Mouse (Mus musculus) midbrain, embryonic 10.5 days (tissue): ENCODE results near the gene Ppp1r15a. TPM values are rescaled to one million over a fixed set of nuclear protein-coding genes. Genes with fewer than 3 reads are reported as not detected.
"Not testable (repeated sequence)": the region's sequence is repeated elsewhere in the genome, so short reads cannot be mapped to it uniquely, and the experiment has no call there.

ENCODE experiments used
- DNase-seq: peaks from one replicate; pipeline ENCODE4 v3.0.0-alpha.2; 2017; ENCODE audit warnings: low spot score
- H3K27ac ChIP-seq: fragments of 300-500 bp; sonication (generic); replicated peaks from 2 replicates; pipeline ENCODE4 v1.5.1; 2016; ENCODE audit warnings: mild to moderate bottlenecking
- H3K27me3 ChIP-seq: fragments of 300-500 bp; sonication (generic); 2 replicates; pipeline ENCODE4 v1.6.1; 2016; ENCODE audit warnings: low read depth, mild to moderate bottlenecking; ENCODE audit not compliant: poor library complexity, severe bottlenecking
- H3K36me3 ChIP-seq: fragments of 300-500 bp; sonication (generic); 2 replicates; pipeline ENCODE4 v1.6.1; 2016; ENCODE audit warnings: mild to moderate bottlenecking, moderate library complexity
- H3K4me1 ChIP-seq: fragments of 300-500 bp; sonication (generic); 2 replicates; pipeline ENCODE4 v1.6.1; 2016
- H3K4me3 ChIP-seq: fragments of 300-500 bp; sonication (generic); 2 replicates; pipeline ENCODE4 v1.5.1; 2016; ENCODE audit warnings: mild to moderate bottlenecking, moderate library complexity
- H3K9me3 ChIP-seq: fragments of 300-500 bp; sonication (generic); replicated peaks from 2 replicates; pipeline ENCODE4 v1.6.1; 2016; ENCODE audit warnings: mild to moderate bottlenecking
- WGBS: fragments of 180-500 bp; shearing (Covaris S2); methylation state at CpG from one replicate; pipeline ENCODE4 v1.1.7; 2016; 5-methylcytosine and 5-hydroxymethylcytosine counted together
- polyA plus RNA-seq: library from polyadenylated mRNA; unstranded; fragments of >200 nt; fragmentation: Nextera tagmentation; extraction: Ambion mirVana; gene quantifications from 2 replicates; pipeline ENCODE4 v1.2.1, GENCODE M21; 2016

The Ppp1r15a gene
- polyA plus RNA-seq, 1 experiment from 2014 or later = 15.0 TPM

DNA sequence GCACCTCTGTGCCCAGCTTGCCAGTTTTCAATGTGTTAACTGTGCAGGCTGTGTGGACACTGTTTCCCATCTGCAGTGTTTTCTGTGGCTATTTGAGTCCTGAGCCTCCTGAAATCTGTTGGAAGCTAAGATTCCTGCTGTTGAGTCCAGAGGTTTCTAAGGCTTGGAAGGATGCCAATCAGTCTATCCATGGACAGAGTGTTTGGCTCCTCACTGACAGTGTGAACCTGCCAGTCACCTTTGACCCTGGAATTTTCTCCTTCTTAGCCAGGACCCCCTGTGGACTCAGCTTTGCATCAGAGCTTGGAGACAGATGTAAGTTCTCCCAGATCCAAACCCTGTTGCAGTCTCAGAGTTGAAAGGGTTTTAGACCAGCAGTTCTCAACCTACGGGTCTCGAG lies 14.1 kb upstream of the Ppp1r15a start:
- Histone ChIP-seq H3K36me3 (no peaks in the 10 kb centered on the region), H3K27ac (no peak overlapping the region), H3K9me3 (0 out of 2 replicates have a peak, but pooled peaks cover 4% of the 10 kb centered on the region), H3K4me1 (peaks cover 12% of the 10 kb centered on the region), H3K27me3 (no peaks in the 10 kb centered on the region), H3K4me3 (no peak overlapping the region)
- no peak for DNase-seq
- WGBS = 69% methylated on average over 2 of the region's 2 CpGs

DNA sequence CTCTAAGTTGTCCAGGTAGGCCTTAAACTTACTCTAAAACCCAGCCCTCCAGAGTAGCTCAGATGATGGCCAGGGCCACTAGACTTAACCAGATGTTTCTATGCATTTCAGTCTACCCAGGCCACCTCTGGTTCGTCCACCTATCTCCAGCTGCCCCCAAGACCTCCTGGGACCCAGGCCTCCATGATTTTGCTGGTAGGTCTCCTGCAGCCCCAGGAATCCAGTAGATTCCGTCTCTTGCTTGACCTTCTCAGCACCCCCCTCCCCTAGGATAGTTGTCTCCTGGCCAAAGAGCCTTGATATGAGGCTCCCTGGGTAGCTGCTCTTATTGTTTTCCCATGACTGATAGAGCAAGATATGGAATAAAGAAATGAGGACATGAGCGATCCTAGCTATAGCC lies 13.0 kb upstream of the Ppp1r15a start:
- 85% methylated on average over 3 of the region's 3 CpGs for WGBS
- H3K27ac ChIP-seq = no peak overlapping the region

DNA sequence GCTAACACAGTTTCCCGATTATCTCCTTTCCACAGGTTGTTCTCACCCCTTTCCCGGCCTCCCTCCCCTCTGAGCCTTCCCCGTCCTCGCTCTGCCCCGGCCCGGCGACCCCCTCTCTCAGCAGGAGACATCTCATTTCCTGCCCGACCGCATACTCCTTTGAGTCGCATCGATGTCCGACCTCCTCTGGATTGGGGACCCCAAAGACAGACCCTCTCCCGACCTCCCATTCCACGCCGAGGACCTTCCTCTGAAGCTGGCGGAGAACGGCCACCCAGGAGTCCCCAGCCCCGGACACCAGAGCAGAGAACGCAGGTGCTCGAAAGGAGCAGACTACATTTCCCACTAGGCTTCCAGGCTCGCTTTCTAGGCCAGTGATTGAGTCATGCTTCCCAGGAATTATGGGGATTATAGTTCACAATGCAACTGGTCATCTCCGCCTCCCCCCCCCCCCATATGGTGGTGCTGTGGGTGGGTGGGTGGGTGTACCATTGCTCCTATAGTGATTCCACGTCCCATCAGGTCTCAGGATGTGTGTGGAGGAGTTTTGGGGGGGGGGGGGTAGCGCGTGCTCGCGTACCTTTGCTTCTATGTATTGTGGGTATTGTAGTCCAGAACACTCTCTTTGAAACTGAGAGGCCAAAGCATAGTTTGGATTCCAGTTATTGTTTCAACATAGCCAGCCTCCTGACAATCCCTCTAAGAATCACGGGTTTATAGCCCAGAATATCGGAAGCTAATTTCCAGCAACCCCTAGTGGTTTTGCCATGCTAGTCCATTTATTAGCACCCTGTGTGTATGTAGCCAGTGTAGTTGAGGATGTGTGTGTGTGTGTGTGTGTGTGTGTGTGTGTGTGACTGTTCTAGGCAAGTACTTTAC lies 12.3 kb upstream of the Ppp1r15a start:
- peak overlapping the region; percentile 73 for H3K4me3 ChIP-seq
- 2% methylated on average over 29 of the region's 29 CpGs for WGBS
- H3K27ac ChIP-seq = peak overlapping the region; percentile 86
- peak; percentile 66 for DNase-seq
- no peaks in the 10 kb centered on the region for H3K36me3 ChIP-seq
- peaks cover 12% of the 10 kb centered on the region for H3K4me1 ChIP-seq
- no peaks in the 10 kb centered on the region for H3K9me3 ChIP-seq
- no peaks in the 10 kb centered on the region for H3K27me3 ChIP-seq

More for the DNA sequence above, 13.0 kb upstream of the Ppp1r15a start:
- H3K36me3 ChIP-seq = no peaks in the 10 kb centered on the region
- H3K4me1 ChIP-seq = peaks cover 12% of the 10 kb centered on the region
- no peaks in the 10 kb centered on the region for H3K27me3 ChIP-seq
- no peaks in the 10 kb centered on the region for H3K9me3 ChIP-seq
- no peak for DNase-seq
- peak overlapping the region; percentile 73 for H3K4me3 ChIP-seq

DNA sequence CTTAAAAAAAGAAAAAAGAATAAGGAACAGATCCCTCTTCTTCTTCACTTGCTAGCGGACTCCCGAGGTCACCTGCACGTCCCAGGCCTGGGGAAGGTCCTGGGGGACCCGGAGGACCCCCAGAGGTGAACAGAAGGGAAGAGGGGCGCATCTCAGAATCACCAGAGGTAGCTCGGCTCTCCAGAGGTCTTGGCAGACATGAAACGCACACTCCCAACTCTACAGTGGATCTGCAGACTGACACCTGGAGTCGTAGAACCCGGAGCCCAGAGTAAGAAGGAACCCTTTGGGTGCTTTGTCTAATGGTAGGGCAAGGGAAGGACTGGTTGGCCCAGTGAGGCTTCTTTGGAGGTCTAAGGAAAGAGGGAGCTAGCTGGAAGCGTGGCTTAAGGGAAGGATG lies 11.5 kb upstream of the Ppp1r15a start:
- no peaks in the 10 kb centered on the region for H3K36me3 ChIP-seq
- no peaks in the 10 kb centered on the region for H3K27me3 ChIP-seq
- 78% methylated on average over 10 of the region's 10 CpGs for WGBS
- no peaks in the 10 kb centered on the region for H3K9me3 ChIP-seq
- peak overlapping the region; percentile 86 for H3K27ac ChIP-seq
- H3K4me1 ChIP-seq = peaks cover 12% of the 10 kb centered on the region
- DNase-seq = no peak
- peak overlapping the region; percentile 73 for H3K4me3 ChIP-seq

DNA sequence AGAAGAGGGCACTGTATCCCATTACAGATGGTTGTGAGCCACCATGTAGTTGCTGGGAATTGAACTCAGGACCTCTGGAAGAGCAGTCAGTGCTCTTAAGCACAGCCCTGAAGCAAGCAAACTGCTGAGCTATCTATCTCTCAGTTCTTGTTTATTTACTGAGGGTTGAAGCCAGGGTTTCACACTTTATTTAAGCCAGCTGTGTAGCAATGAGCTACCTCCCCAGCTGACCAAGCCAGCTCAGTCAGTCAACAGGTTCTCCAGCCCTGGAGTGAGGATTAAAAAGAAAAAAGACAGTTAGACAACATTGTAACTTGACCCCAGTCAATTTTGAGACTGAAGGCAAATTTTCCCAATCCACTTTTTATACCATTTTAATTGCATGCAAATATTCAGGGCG lies 9.6 kb upstream of the Ppp1r15a start:
- Histone ChIP-seq H3K36me3 (no peaks in the 10 kb centered on the region), H3K27me3 (0 out of 2 replicates have a peak, but pooled peaks cover 2% of the 10 kb centered on the region), H3K4me3 (no peak overlapping the region), H3K9me3 (no peaks in the 10 kb centered on the region), H3K27ac (no peak overlapping the region), H3K4me1 (peaks cover 10% of the 10 kb centered on the region)
- WGBS = 76% methylated on average over 1 of the region's 1 CpGs
- DNase-seq = no peak

DNA sequence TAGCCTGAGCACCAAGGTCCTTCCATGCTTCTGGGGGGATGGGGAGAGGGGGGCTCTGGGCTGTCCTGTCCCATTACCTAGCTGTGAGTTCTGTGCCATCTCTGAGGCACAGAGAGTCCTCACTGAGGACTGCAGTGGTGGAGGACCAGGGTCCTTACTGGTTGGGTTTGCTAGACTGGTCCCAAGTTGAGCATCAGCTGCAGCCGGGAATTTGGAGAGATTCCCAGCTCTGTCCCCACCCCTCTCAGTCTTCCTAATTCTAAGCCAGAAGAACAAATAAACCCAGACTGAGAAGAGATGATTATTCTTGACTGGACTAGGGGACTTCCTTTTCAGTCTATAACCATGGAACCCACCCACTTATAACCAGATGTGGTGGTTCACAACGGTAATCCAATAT lies 4.6 kb upstream of the Ppp1r15a start:
- Histone ChIP-seq H3K9me3 (no peaks in the 10 kb centered on the region), H3K27ac (peak overlapping the region; percentile 28; the same call in 1 of the 2 replicates), H3K36me3 (no peaks in the 10 kb centered on the region), H3K27me3 (peaks cover 6% of the 10 kb centered on the region; the same call in 1 of the 2 replicates), H3K4me3 (no peak overlapping the region), H3K4me1 (peaks cover 19% of the 10 kb centered on the region)
- 84% methylated on average over 2 of the region's 2 CpGs for WGBS
- no peak for DNase-seq

DNA sequence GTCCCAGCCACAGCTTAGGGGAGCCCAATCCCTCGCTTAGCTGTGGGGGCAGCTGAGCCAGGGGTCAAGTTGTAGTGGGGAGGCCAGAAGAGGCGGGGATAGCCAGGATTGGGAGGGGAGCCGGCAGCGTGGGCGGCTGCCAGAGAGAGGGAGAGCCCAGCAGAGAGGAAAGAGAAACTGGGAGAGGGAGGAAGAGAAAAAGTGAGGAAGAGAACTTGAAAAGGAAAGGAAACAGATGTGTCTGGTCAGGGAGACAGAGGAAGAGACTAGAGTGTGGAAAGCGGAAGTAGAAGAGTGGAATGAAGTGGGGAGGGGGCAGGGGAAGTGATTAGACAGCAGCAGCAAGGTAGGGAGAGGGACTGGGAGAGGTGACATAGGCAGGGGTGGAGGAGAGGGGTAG lies 3.4 kb upstream of the Ppp1r15a start:
- H3K27me3 ChIP-seq = peaks cover 6% of the 10 kb centered on the region; the same call in 1 of the 2 replicates
- H3K4me1 ChIP-seq = peaks cover 31% of the 10 kb centered on the region
- no peaks in the 10 kb centered on the region for H3K9me3 ChIP-seq
- no peak overlapping the region for H3K4me3 ChIP-seq
- H3K27ac ChIP-seq = no peak overlapping the region
- no peak for DNase-seq
- WGBS = 31% methylated on average over 6 of the region's 6 CpGs
- H3K36me3 ChIP-seq = 0 out of 2 replicates have a peak, but pooled peaks cover under 1% of the 10 kb centered on the region

DNA sequence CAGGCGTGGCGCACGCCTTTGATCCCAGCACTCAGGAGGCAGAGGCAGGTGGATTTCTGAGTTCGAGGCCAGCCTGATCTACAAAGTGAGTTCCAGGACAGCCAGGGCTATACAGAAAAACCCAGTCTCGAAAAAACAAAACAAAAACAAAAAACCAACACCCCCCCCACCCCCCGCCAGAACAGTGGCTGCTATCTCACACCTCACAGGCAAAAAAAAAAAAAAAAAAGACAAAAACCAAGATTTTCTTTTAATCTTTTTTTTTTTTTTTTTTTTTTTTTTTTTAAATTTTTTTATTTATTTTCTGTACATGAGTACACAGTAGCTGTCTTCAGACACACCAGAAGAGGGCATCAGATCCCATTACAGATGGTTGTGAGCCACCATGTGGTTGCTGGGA lies 1.1 kb upstream of the Ppp1r15a start:
- H3K9me3 ChIP-seq, H3K27ac ChIP-seq, DNase-seq, H3K4me3 ChIP-seq, H3K27me3 ChIP-seq: not testable (repeated sequence)
- Histone ChIP-seq H3K36me3 (peaks cover 11% of the 10 kb centered on the region), H3K4me1 (peaks cover 48% of the 10 kb centered on the region)
- WGBS = 89% methylated on average over 6 of the region's 6 CpGs

DNA sequence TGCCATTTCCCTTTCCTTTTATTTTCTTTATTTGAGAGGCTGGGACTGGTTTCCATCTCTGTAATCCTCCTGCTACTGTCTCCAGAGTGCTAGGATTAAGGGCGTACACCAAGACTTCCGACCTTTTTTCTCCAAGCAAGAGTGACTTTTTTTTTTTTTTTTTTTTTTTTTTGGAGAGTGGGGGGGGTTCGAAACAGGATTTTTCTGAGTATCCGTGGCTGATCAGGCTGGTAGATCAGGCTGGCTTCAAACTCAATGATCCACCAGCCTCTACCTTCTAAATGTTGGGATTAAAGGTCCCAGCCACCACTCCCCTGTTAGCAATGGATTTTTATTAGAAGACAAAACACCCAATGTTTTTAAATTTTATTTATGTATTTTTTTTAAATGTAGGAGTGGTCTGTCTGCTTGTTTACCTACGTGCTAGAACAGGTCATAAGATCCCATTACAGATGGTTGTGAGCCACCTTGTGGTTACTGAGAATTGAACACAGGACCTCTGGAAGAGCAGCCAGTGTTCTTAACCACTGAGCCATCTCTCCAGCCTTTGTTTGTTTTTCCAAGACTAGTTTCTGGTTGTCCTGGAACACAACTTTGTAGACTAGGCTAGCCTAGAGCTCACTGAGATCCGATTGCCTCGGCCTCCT lies 529 bp upstream of the Ppp1r15a start:
- Histone ChIP-seq H3K27ac (peak overlapping the region; percentile 90), H3K27me3 (peaks cover 6% of the 10 kb centered on the region; the same call in 1 of the 2 replicates), H3K4me1 (peaks cover 50% of the 10 kb centered on the region), H3K36me3 (peaks cover 11% of the 10 kb centered on the region), H3K4me3 (peak overlapping the region; percentile 83), H3K9me3 (no peaks in the 10 kb centered on the region)
- DNase-seq = no peak
- 25% methylated on average over 7 of the region's 7 CpGs for WGBS

DNA sequence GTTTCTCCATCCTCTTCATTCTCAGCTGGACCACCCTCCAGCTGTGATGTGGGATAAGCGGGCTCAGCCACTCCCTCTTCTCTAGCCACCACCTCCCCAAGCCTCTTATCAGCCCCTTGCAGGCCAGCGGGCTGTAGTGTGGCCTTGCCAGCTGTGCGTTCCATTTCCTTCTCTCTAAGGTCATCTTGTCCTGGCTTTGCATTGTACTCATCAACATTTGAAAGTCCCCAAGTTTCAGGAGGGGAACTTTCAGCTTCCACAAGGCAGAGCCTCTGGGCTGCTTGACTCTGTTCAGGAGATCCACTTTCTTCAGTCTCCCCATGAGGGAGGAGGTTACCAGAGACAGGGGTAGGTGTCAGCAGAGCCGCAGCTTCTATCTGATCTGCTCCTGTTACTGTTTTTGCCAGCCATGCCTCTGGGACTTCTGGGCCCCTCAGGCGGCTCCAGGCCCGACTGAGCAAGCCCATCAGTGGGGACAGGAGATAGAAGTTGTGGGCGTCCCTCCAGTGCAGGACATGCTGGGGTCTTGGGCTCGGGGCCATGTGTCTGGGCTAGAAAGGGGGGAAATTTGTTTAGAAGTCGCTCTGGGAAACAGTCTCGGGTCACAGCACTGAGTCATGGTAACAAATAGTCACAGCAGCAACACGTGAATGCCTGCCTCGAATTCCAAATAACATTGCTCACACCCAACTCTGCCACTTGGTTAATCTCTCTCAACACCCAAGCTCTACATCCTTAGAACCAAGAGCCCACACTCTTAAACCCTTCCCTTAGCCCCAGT lies 1.0 kb downstream of the Ppp1r15a start:
- DNase-seq = no peak
- no peaks in the 10 kb centered on the region; the same call in 1 of the 2 replicates for H3K27me3 ChIP-seq
- H3K36me3 ChIP-seq = peaks cover 11% of the 10 kb centered on the region
- H3K27ac ChIP-seq = peak overlapping the region; percentile 90
- WGBS = 32% methylated on average over 12 of the region's 12 CpGs
- peak overlapping the region; percentile 83 for H3K4me3 ChIP-seq
- H3K4me1 ChIP-seq = peaks cover 46% of the 10 kb centered on the region
- no peaks in the 10 kb centered on the region for H3K9me3 ChIP-seq

DNA sequence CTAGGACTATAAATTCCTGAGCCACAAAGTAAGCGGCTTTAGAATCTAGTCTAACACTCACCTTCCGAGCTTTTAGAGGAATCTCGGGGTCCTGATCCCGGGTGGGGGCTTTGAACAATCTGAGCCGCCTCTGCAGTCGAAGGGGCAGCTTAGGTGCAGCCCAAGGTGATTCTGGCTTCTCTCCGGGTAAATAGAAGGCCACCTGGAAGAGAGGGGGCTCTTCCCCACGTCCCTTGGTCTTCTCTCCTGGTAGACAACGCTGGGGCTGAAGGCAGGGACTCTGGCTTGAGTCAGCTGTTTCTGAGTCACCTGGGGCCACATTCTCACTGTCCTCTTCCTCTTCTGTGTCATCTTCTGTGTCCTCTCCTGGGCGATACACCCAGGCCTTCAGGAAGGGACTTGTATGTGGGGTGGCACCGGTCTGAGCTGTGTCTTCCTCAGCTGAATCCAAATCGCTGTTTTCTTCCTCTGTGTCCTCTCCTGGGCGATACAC lies 2.3 kb downstream of the Ppp1r15a start:
- peak overlapping the region; percentile 29 for H3K4me3 ChIP-seq
- H3K9me3 ChIP-seq = no peaks in the 10 kb centered on the region
- H3K4me1 ChIP-seq = peaks cover 35% of the 10 kb centered on the region
- no peak for DNase-seq
- peaks cover 11% of the 10 kb centered on the region for H3K36me3 ChIP-seq
- H3K27ac ChIP-seq = no peak overlapping the region
- WGBS = 87% methylated on average over 13 of the region's 13 CpGs
- H3K27me3 ChIP-seq = no peaks in the 10 kb centered on the region

DNA sequence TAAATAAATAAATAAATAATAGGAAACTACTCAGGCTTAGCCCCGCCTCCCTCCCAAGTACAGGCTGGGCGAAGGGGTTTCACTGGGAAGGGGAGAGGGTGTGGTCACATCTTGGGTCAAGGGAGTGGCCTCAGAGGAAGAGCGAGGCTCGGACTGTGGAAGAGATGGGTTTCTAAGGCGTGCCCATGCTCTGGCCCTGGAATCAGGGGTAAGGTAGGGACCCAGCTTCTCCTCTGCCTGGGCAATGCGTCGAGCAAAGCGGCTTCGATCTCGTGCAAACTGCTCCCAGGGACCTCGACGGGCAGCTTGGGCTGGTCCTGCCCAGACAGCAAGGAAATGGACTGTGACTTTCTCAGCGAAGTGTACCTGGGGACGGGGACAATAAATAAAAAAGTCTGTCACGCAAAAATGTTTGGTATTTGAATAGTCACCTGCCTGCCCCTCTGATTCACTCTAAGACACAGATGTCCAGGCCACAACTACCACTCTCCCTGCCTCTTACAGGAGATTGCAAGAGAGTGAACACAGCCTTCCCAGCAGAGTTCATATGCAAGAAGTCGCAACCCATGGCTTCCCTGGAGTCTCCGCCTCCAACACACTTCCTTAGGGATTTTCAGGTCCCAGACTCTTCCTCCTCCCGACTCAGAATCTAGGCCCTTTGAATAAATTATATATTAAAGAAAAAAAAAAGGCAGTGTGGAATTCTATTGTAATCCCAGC lies 3.0 kb downstream of the Ppp1r15a start:
- Histone ChIP-seq H3K27ac (no peak overlapping the region), H3K9me3 (no peaks in the 10 kb centered on the region), H3K36me3 (peaks cover 11% of the 10 kb centered on the region), H3K27me3 (no peaks in the 10 kb centered on the region), H3K4me3 (peak overlapping the region; percentile 29), H3K4me1 (peaks cover 35% of the 10 kb centered on the region)
- DNase-seq = no peak
- WGBS = 75% methylated on average over 18 of the region's 18 CpGs
